Mouse (Mus musculus) embryonic facial prominence, embryonic 13.5 days (tissue): ENCODE results near the gene Rin1. TPM values are rescaled to one million over a fixed set of nuclear protein-coding genes. Genes with fewer than 3 reads are reported as not detected.
"Not testable (repeated sequence)": the region's sequence is repeated elsewhere in the genome, so short reads cannot be mapped to it uniquely, and the experiment has no call there.

Source experiments
- ATAC-seq: fragments of 200-750 bp; cut with Nextera tagmentation; 2 replicates; pipeline ENCODE4 v1.8.0; 2017; ENCODE audit warnings: low read depth; ENCODE audit not compliant: insufficient number of reproducible peaks, insufficient read depth, low FRiP score, low TSS enrichment
- H3K27ac ChIP-seq: fragments of 300-500 bp; sonication (generic); 2 replicates; pipeline ENCODE4 v1.5.1; 2015; ENCODE audit warnings: moderate library complexity, mild to moderate bottlenecking, inconsistent platforms
- H3K27me3 ChIP-seq: fragments of 300-500 bp; sonication (generic); 2 replicates; pipeline ENCODE4 v1.6.1; 2015; ENCODE audit warnings: mild to moderate bottlenecking, inconsistent platforms
- H3K36me3 ChIP-seq: fragments of 300-500 bp; sonication (generic); 2 replicates; pipeline ENCODE4 v1.6.1; 2015; ENCODE audit warnings: mild to moderate bottlenecking, inconsistent platforms
- H3K4me1 ChIP-seq: fragments of 300-500 bp; sonication (generic); 2 replicates; pipeline ENCODE4 v1.6.1; 2015; ENCODE audit warnings: inconsistent platforms
- H3K4me2 ChIP-seq: fragments of 300-500 bp; sonication (generic); 2 replicates; pipeline ENCODE4 v1.6.1; 2015; ENCODE audit warnings: moderate library complexity, mild to moderate bottlenecking, inconsistent platforms
- H3K4me3 ChIP-seq: fragments of 300-500 bp; sonication (generic); 2 replicates; pipeline ENCODE4 v1.5.1; 2015; ENCODE audit warnings: mild to moderate bottlenecking, inconsistent platforms
- H3K9ac ChIP-seq: fragments of 300-500 bp; sonication (generic); 2 replicates; pipeline ENCODE4 v1.6.1; 2015; ENCODE audit warnings: mild to moderate bottlenecking, inconsistent platforms
- H3K9me3 ChIP-seq: fragments of 300-500 bp; sonication (generic); 2 replicates; pipeline ENCODE4 v1.6.1; 2016; ENCODE audit warnings: inconsistent platforms
- WGBS: fragments of 180-500 bp; shearing (Covaris S2); methylation state at CpG from one replicate; pipeline ENCODE4 v1.1.7; 2015; ENCODE audit warnings: mixed read lengths; 5-methylcytosine and 5-hydroxymethylcytosine counted together
- polyA plus RNA-seq: library from polyadenylated mRNA; unstranded; fragments of >200 nt; fragmentation: Nextera tagmentation; extraction: Ambion mirVana; gene quantifications from 2 replicates; pipeline ENCODE4 v1.2.1, GENCODE M21; 2015

The Rin1 gene
- 0.99 and 1.5 TPM in 2 replicates for polyA plus RNA-seq

DNA sequence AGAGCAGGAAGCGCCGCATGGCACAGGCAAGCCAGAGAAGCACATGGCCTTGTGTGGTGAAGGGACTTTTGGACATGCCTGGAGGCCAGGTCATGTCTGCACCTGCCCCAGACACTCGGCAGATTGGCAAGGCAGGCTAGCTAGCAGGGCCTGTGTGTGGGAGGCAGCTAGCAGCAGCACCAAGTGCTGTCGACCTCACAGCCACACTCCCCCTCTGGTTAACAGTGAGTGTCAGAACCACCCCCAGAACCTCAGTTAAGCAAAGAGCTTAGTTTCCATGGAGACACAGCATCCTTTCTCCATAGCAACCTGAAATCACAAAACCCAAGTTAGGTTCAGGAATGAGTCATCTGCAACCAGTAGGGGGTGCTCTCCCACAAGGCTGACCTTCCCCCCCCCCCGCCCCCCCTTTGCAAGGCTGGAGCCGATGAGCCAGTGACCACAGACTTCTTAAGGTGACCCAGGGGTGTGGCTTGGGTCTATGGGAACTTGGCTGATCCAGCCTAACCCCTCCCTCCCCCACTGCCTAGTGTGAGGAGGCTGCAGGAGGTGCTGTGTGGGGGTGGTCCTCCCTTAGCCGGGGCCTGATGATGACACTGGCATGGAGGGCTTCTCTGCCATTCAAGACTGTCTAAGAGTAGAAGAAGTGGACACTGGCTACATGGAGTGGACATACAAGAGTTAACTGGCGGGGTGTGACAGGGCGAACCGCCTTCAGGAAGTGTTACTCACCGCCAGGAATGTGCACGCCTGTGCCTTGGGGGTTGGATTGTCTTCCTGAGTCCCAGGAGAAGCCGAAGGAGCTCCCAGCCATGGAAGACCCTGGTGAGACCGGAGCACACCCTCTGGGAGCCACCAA is at the start of gene Rin1:
Gene Rin1, plus strand, starts transcription at position 435 of the 859 bp plus-strand sequence.
- Histone ChIP-seq H3K4me1 (peaks cover 23% of the 10 kb centered on the region), H3K9ac (peak within 1 kb of the TSS; percentile 54), H3K27me3 (peaks cover 48% of the 10 kb centered on the region), H3K4me3 (peak within 1 kb of the TSS; percentile 24), H3K36me3 (peaks cover 43% of the 10 kb centered on the region), H3K4me2 (peak within 1 kb of the TSS; percentile 45), H3K27ac (no peak within 1 kb of the TSS), H3K9me3 (no peaks in the 10 kb centered on the region)
- 14% methylated on average over 13 of the region's 14 CpGs for WGBS
- no peak for ATAC-seq

DNA sequence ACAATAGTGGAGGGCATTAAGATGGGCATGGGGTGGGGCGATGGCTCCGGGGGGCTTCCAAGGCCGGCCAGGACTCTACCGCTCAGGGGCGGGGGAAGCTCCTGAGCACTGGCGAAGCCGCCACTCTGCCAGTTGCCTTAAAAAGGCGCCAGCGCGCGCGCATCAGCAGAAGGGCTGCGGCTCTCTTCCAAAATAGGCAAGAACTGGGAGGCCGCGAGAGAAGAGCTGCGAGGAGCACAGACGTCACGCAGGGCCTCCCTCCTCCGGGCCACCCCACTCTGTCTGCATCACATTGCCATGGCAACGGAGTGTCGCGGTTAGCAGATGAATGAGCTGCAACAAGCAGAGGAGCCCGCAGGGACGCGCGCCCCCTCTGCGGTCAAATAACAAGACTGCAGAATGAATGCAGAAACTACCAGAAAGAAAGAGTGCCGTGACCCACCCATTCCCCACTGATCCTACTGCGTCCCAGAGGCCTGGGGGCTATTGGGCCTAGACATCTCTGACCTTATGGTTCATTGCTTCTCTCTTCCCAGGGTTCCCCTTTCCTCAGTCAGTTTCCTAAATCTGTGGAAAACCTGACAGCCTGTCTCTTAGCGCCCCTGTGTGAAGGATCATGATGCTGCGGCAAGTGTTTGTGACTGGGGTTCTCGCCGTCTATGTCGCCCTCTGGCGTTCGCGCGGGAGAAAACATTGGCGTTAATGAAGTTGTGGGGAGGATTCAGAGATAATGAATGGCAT is 48.4 kb upstream of the Rin1 start:
- H3K9ac ChIP-seq = peak overlapping the region; percentile 64
- H3K27ac ChIP-seq = peak overlapping the region; percentile 66
- H3K4me1 ChIP-seq = peaks cover 14% of the 10 kb centered on the region
- H3K4me3 ChIP-seq = peak overlapping the region; percentile 35
- H3K9me3 ChIP-seq = no peaks in the 10 kb centered on the region
- H3K36me3 ChIP-seq = no peaks in the 10 kb centered on the region
- WGBS = 1% methylated on average over 39 of the region's 39 CpGs
- peaks cover 16% of the 10 kb centered on the region for H3K27me3 ChIP-seq
- peak overlapping the region; percentile 60 for H3K4me2 ChIP-seq
- peak; percentile 82 for ATAC-seq

DNA sequence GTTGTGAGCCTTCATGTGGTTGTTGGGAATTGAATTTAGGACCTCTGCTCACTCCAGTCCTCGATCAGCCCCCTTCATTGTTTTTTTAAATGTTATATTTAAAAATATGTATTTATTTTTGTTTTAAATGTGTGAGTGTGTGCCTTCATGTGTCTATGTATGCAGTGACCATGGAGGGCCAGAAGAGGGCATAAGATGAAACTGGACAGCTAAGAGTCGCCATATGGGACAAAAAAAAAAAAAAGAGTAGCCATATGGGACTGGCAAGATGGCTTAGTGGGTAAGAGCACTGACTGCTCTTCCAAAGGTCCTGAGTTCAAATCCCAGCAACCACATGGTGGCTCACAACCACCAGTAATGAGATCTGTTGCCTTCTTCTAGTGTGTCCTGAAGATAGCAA is 46.6 kb upstream of the Rin1 start:
- H3K4me3 ChIP-seq, H3K27ac ChIP-seq, H3K9ac ChIP-seq, H3K9me3 ChIP-seq, H3K4me2 ChIP-seq, H3K36me3 ChIP-seq, ATAC-seq: not testable (repeated sequence)
- WGBS = 61% methylated on average over 2 of the region's 2 CpGs
- peaks cover 14% of the 10 kb centered on the region for H3K4me1 ChIP-seq
- peaks cover 13% of the 10 kb centered on the region for H3K27me3 ChIP-seq

DNA sequence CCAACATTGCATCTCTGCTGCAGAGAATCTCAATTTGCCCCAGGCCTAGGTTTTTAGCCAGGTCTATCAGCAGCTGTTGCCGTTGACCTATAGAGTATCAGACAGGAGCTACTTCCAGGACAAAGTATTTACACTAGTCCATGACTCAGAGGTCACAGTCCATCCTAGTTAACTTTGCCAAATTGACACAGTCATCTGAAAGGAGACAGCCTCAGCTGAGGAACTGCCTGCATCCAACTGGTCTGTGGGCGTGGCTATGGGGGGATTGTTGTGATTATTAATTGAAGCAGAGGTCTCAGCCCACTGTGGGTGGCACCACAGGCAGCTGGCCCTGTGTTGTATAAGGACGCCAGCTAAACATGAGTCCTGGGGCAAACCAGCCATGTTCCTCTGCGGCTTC is 45.4 kb upstream of the Rin1 start:
- no peak overlapping the region for H3K9ac ChIP-seq
- H3K4me3 ChIP-seq = no peak overlapping the region
- ATAC-seq = no peak
- no peaks in the 10 kb centered on the region for H3K9me3 ChIP-seq
- 67% methylated on average over 4 of the region's 4 CpGs for WGBS
- H3K4me1 ChIP-seq = peaks cover 14% of the 10 kb centered on the region
- H3K4me2 ChIP-seq = no peak overlapping the region
- H3K36me3 ChIP-seq = no peaks in the 10 kb centered on the region
- H3K27ac ChIP-seq = no peak overlapping the region
- peaks cover 4% of the 10 kb centered on the region; the same call in 1 of the 2 replicates for H3K27me3 ChIP-seq

DNA sequence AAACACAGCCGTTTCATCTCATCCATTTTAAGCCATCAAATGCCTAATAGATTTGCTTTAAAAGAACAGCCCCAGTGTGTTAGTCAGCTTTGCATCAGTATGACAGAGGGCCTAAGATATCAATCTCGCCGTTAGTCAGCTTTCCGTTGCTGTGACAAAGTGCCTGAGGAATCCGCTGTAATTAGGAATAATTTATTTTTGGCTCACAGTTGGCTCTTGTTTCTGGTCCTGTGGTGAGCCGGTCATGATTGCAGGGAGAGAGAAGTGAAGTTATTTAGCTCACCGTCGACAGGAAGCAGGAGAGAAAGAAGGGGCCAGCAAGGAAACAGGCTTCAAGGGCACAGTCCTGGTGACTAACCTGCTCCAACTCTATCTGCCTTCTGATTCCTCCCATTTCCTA is 37.1 kb upstream of the Rin1 start:
- Histone ChIP-seq H3K4me3 (no peak overlapping the region), H3K27ac (no peak overlapping the region), H3K27me3 (no peaks in the 10 kb centered on the region), H3K36me3 (no peaks in the 10 kb centered on the region), H3K9ac (no peak overlapping the region), H3K4me1 (peaks cover 10% of the 10 kb centered on the region), H3K9me3 (no peaks in the 10 kb centered on the region), H3K4me2 (no peak overlapping the region)
- no peak for ATAC-seq
- 69% methylated on average over 8 of the region's 8 CpGs for WGBS

DNA sequence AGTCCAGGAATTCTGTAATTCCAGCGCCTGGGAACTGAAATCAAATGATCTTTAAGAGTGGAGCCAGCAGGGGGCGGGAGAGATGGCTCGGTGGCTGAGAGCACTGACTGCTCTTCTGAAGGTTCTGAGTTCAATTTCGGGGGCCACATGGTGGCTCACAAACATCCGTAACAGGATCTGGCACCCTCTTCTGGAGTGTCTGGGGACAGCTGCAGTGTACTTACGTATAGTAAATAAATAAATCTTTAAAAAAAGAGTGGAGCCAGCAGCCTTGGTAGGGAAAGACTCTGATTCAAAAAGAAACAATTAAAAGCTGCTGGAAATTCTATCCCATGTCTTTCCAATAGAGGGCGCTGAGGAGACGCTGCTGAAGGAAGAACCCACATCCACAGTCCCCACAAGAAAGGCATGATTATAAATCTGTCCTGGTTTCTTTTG is 35.3 kb upstream of the Rin1 start:
- 13% methylated on average over 8 of the region's 8 CpGs for WGBS
- Histone ChIP-seq H3K36me3 (no peaks in the 10 kb centered on the region), H3K9me3 (no peaks in the 10 kb centered on the region)

DNA sequence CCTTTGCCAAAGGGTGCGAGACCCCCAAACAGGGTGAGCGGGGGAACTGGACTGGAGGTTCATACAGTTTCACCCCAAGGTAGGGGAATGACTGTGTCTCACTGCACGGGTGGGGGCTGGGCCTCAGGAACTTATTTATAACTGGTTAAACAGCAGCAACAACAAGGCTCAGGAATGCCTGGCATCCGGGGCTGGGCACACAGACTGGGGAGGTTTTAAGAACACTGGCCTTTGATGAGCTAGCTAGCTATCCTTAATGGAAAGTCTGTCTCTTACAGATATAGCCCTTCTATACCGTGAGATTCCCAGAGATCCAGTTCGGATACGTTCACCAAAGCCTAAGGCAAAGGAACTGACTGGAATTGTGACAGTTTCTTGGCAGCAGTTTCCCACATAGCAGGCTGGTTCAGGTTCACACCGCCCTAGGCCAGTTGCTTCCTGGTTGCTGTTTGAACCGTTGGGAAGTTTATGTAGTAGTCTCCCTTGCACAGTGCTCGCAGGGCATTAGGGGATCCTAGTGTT is 34.0 kb upstream of the Rin1 start:
- Histone ChIP-seq H3K9me3 (no peaks in the 10 kb centered on the region), H3K4me3 (no peak overlapping the region), H3K27ac (peak overlapping the region; percentile 76), H3K36me3 (no peaks in the 10 kb centered on the region), H3K27me3 (no peaks in the 10 kb centered on the region), H3K9ac (peak overlapping the region; percentile 36; the same call in 1 of the 2 replicates), H3K4me2 (peak overlapping the region; percentile 45), H3K4me1 (peaks cover 10% of the 10 kb centered on the region)
- WGBS = 30% methylated on average over 10 of the region's 10 CpGs
- no peak for ATAC-seq

More for the DNA sequence above, 35.3 kb upstream of the Rin1 start:
- H3K4me2 ChIP-seq = no peak overlapping the region
- ATAC-seq = no peak
- peaks cover 10% of the 10 kb centered on the region for H3K4me1 ChIP-seq
- no peak overlapping the region for H3K4me3 ChIP-seq
- H3K9ac ChIP-seq = no peak overlapping the region
- H3K27me3 ChIP-seq = no peaks in the 10 kb centered on the region
- no peak overlapping the region for H3K27ac ChIP-seq

DNA sequence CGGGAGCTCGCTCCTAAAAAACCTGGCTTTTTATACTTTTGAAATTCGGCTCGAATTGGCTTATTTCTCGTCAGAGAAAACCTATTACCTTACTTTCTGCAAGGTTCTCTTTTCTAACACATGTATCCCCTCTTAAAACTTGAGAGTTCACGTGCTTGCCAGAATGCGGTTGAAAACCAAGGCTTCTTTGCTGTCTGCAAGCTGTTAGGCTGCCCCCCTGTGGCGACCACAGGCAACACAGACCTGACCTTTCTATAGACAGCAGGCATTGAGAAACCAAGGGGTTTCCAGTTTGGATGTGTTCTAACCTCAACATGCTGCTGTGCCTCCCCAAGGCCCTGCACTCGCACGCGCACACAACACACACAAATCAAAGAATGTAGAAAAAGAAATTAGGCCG is 33.5 kb upstream of the Rin1 start:
- Histone ChIP-seq H3K4me1 (peaks cover 10% of the 10 kb centered on the region), H3K4me2 (peak overlapping the region; percentile 45), H3K4me3 (no peak overlapping the region), H3K27ac (peak overlapping the region; percentile 76), H3K9ac (0 out of 2 replicates have a peak overlapping the region, but pooled peaks have one; percentile 36), H3K9me3 (no peaks in the 10 kb centered on the region), H3K36me3 (no peaks in the 10 kb centered on the region), H3K27me3 (no peaks in the 10 kb centered on the region)
- no peak for ATAC-seq
- WGBS = 19% methylated on average over 12 of the region's 12 CpGs

DNA sequence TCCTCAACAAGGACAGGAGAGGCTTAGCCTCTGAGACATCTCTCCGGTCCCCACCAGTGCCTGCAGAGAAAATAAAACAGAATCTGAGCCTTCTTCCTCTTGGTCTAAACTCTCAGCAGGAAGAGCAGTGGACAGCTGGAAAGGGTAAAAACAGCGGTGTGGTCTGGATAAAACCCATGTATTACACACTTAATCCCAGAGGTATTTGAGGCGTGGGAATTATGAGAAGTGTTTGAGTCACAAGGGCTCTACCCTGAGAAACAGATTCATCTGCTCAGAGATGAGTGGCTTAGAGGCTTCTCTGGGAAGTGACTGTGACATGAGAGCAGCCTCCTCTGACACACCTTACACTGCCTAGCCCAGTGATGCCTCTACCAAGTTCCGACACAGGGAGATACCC is 32.7 kb upstream of the Rin1 start:
- ATAC-seq = no peak
- no peak overlapping the region for H3K4me2 ChIP-seq
- no peaks in the 10 kb centered on the region for H3K27me3 ChIP-seq
- no peak overlapping the region for H3K4me3 ChIP-seq
- peaks cover 10% of the 10 kb centered on the region for H3K4me1 ChIP-seq
- H3K9me3 ChIP-seq = no peaks in the 10 kb centered on the region
- H3K27ac ChIP-seq = no peak overlapping the region
- H3K9ac ChIP-seq = no peak overlapping the region
- 79% methylated on average over 4 of the region's 4 CpGs for WGBS
- no peaks in the 10 kb centered on the region for H3K36me3 ChIP-seq

DNA sequence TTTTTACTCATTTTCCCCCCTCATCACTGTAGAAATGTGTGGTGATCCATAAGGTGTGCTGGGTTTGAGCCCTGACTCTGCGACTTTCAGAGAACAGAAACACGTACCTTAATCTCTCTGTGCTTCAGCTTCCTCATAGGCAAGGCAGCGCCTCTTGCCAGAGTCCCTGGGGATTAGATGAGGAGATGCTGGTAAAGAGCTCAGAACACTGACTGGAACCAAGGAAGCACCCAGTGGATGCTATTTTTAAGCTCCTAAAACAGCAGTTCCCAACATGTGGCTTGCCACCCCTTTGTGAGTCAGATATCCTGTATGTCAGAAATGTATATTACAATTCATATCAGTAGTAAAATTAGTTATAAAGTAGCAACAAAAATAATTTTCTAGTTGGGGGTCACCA is 32.1 kb upstream of the Rin1 start:
- Histone ChIP-seq H3K4me1 (peaks cover 10% of the 10 kb centered on the region), H3K4me3 (no peak overlapping the region), H3K9ac (no peak overlapping the region), H3K9me3 (no peaks in the 10 kb centered on the region), H3K36me3 (no peaks in the 10 kb centered on the region), H3K27ac (no peak overlapping the region), H3K27me3 (no peaks in the 10 kb centered on the region), H3K4me2 (no peak overlapping the region)
- 85% methylated on average over 3 of the region's 3 CpGs for WGBS
- no peak for ATAC-seq

DNA sequence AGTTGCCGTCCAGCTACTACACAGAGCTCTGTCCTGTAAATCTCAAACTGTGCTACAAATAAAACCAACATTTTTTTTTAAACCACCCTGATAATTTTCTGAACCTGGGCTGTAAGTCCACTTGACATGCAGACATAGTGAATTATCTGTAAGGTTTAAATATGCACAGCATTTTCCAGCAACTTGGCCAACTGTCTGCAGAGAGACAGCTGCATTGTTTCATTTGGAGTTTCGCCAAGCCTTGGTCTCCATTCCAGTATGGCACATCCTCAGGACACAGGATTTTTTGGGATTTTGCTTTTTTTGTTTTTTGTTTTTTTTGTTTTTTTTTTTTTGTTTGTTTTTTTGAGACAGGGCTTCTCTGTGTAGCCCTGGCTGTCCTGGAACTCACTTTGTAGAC is 28.9 kb upstream of the Rin1 start:
- Histone ChIP-seq H3K4me1 (peaks cover 15% of the 10 kb centered on the region), H3K4me2 (no peak overlapping the region), H3K27me3 (no peaks in the 10 kb centered on the region), H3K9me3 (no peaks in the 10 kb centered on the region), H3K9ac (no peak overlapping the region), H3K36me3 (no peaks in the 10 kb centered on the region), H3K27ac (no peak overlapping the region), H3K4me3 (no peak overlapping the region)
- ATAC-seq = no peak
- 82% methylated on average over 2 of the region's 2 CpGs for WGBS
